Comparison of ENCODE assay signal across 8 mouse cellular contexts in the genomic region with DNA sequence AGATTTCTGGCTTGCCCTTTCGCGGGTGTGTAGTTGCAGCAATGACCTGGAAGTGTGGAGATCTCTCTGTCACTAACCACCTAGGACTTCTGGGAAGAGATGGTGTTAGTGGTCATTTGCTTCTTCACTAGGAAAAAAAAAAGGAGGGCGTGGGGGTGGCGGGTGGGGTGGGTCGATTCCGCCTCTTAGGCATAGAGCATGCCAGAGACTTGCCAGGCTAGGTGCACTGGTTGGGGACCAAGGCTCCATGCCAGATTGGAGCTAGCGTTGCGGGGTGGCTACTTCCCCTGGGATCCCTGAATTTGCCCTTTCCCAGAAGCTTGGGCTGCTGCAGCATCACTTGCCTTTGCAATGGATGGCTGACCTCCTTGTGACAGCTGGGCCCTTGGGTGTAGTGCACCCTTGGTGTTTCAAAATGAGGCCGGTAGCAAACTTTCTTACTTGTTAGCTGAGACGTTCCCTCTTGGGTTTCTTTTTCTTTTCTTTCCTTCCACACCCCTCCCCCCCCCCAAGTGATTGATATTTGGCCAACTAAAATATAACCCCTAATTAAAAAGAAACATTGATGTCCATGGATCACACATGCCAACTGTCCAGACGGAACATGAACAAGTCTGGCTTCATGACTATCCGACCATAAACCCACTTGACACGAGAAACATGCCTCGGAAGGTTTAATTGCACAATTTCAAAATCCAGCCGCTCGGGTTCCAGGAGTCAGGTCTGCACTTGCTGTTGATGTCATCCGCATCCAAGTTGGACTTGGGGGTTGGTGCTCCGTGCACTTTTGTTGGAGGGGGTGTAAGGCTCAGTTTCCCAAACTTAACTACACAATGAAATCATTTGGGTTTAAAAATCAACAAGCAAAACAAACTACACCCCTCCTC. TPM values are rescaled to one million over a fixed set of nuclear protein-coding genes. Genes with fewer than 3 reads are reported as not detected.
DNase-seq lines count a peak whose midpoint lies in the region; ATAC-seq and TF ChIP-seq lines count a peak whose summit lies in the region.

No protein-coding gene starts in this region.

- H3K4me2 ChIP-seq in heart, postnatal 0 days (ENCODE audit: low read depth, low read length): peak overlapping the region; percentile 87
- H3K4me2 ChIP-seq in liver, embryonic 13.5 days: peak overlapping the region; percentile 64
- peak overlapping the region; percentile 87 for H3K4me2 ChIP-seq in stomach, embryonic 15.5 days

- no peaks in the 10 kb centered on the region for H3K4me1 ChIP-seq in ES-E14 (ENCODE audit: control insufficient read depth in 2 of 2, insufficient read depth in 2 of 2, low read length in 2 of 2, poor library complexity in 1 of 2)
- H3K4me1 ChIP-seq in heart, postnatal 0 days (ENCODE audit: control insufficient read depth, insufficient read depth): peaks cover 16% of the 10 kb centered on the region
- no peaks in the 10 kb centered on the region for H3K4me1 ChIP-seq in liver, embryonic 13.5 days (replicated peaks)
- H3K4me1 ChIP-seq in stomach, embryonic 15.5 days: peaks cover 6% of the 10 kb centered on the region; the same call in 1 of the 2 replicates

- no peaks in the 10 kb centered on the region for H3K36me3 ChIP-seq in ES-E14 (ENCODE audit: control insufficient read depth, insufficient read depth, low read length, poor library complexity, severe bottlenecking)
- no peaks in the 10 kb centered on the region for H3K36me3 ChIP-seq in heart, postnatal 0 days (replicated peaks; ENCODE audit: control insufficient read depth, insufficient read depth, low read length)
- no peaks in the 10 kb centered on the region for H3K36me3 ChIP-seq in liver, embryonic 13.5 days
- no peaks in the 10 kb centered on the region for H3K36me3 ChIP-seq in stomach, embryonic 15.5 days

- H3K27ac ChIP-seq in ES-E14 (ENCODE audit: insufficient read depth, low read depth, low read length, poor library complexity, severe bottlenecking): no peak overlapping the region
- H3K27ac ChIP-seq in heart, postnatal 0 days (ENCODE audit: low read depth): no peak overlapping the region
- H3K27ac ChIP-seq in liver, embryonic 13.5 days: no peak overlapping the region
- peak overlapping the region; percentile 68 for H3K27ac ChIP-seq in stomach, embryonic 15.5 days

- peak; percentile 50 to 57 for DNase-seq in cerebellum, postnatal 10 days
- DNase-seq in ES-E14 (ENCODE audit: low read depth, low spot score): no peak
- DNase-seq in heart, postnatal 0 days (ENCODE audit: low spot score): no peak
- DNase-seq in liver, embryonic 13.5 days: no peak
- no peak for DNase-seq in right cerebral cortex, adult 18-20 months
- DNase-seq in cerebellum, adult 8-10 months: no peak

- ATAC-seq in cerebellum, adult (ENCODE audit: insufficient number of reproducible peaks, low FRiP score, low TSS enrichment): no peak
- ATAC-seq in heart, postnatal 0 days (ENCODE audit: insufficient read depth, low read depth): no peak
- ATAC-seq in liver, embryonic 13.5 days (ENCODE audit: low read depth): no peak
- no peak for ATAC-seq in stomach, embryonic 15.5 days (ENCODE audit: insufficient read depth, low FRiP score, low read depth)

- peak overlapping the region; percentile 68; the same call in 1 of the 2 replicates for H3K9ac ChIP-seq in ES-E14 (ENCODE audit: insufficient read depth, low read depth, low read length, poor library complexity, severe bottlenecking)
- H3K9ac ChIP-seq in heart, postnatal 0 days (replicated peaks; ENCODE audit: low read depth, low read length): no peak overlapping the region
- H3K9ac ChIP-seq in liver, embryonic 13.5 days: no peak overlapping the region
- peak overlapping the region; percentile 84; the same call in 1 of the 2 replicates for H3K9ac ChIP-seq in stomach, embryonic 15.5 days

- peaks cover 50% of the 10 kb centered on the region for H3K27me3 ChIP-seq in heart, postnatal 0 days (ENCODE audit: control insufficient read depth, insufficient read depth, low read length)
- peaks cover 45% of the 10 kb centered on the region for H3K27me3 ChIP-seq in liver, embryonic 13.5 days
- H3K27me3 ChIP-seq in stomach, embryonic 15.5 days (replicated peaks): no peaks in the 10 kb centered on the region

- no peak for TF ChIP-seq CTCF in heart, postnatal 0 days (IDR thresholded peaks at IDR 0.05; ENCODE audit: low read depth)

- no peaks in the 10 kb centered on the region for H3K9me3 ChIP-seq in ES-E14 (ENCODE audit: control insufficient read depth, insufficient read depth, low read depth, low read length)
- no peaks in the 10 kb centered on the region for H3K9me3 ChIP-seq in heart, postnatal 0 days (replicated peaks; ENCODE audit: control insufficient read depth, low read length)
- H3K9me3 ChIP-seq in liver, embryonic 13.5 days (replicated peaks): no peaks in the 10 kb centered on the region
- no peaks in the 10 kb centered on the region for H3K9me3 ChIP-seq in stomach, embryonic 15.5 days

- WGBS in heart, postnatal 0 days: 36% methylated on average over 18 of the region's 18 CpGs
- WGBS in liver, embryonic 13.5 days (ENCODE audit: insufficient replicate concordance): 30% methylated on average over 18 of the region's 18 CpGs
- 24% methylated on average over 18 of the region's 18 CpGs for WGBS in stomach, embryonic 15.5 days

- H3K4me3 ChIP-seq in ES-E14 (ENCODE audit: insufficient read depth in 1 of 2, low read depth in 1 of 2, low read length in 2 of 2, poor library complexity in 1 of 2, severe bottlenecking in 1 of 2): peak overlapping the region; percentile 69 to 78
- peak overlapping the region; percentile 66 for H3K4me3 ChIP-seq in heart, postnatal 0 days (ENCODE audit: low read depth, low read length)
- H3K4me3 ChIP-seq in liver, embryonic 13.5 days (replicated peaks): peak overlapping the region; percentile 54
- peak overlapping the region; percentile 82 for H3K4me3 ChIP-seq in stomach, embryonic 15.5 days (replicated peaks)

- in situ Hi-C loops in ES-E14 (cut with MboI; ENCODE audit: low sequenced_read_pairs in 2 of 2, unreplicated experiment in 2 of 2): no loop called here

- TF ChIP-seq EP300 in heart, postnatal 0 days (IDR thresholded peaks at IDR 0.05; ENCODE audit: low read depth): no peak

TF ChIP-seq in ES-E14, 5 proteins besides CTCF, POLR2A, EP300 and RAD21:
- TF ChIP-seq CHD2 (IDR thresholded peaks at IDR 0.05; ENCODE audit: low read depth, low read length) (no peak), MAFK (IDR thresholded peaks at IDR 0.05; ENCODE audit: insufficient read depth, low read depth, low read length) (no peak), ZC3H11A (IDR thresholded peaks at IDR 0.05; ENCODE audit: borderline replicate concordance, low read depth, low read length) (no peak), ZNF384 (IDR thresholded peaks at IDR 0.05; ENCODE audit: low read depth, low read length) (no peak), HCFC1 (IDR thresholded peaks at IDR 0.05; ENCODE audit: borderline replicate concordance, insufficient read depth, low read length) (no peak)

RNA-seq across cellular contexts. Expression of a gene that starts 1.4 kb away (rescaled TPM):
- total RNA-seq in ES-E14 (2012; rRNA removed): 18.6 and 22.2 TPM in 2 replicates
- total RNA-seq in heart, postnatal 0 days (2014; rRNA removed; ENCODE audit: low replicate concordance): 2.3 and 2.5 TPM in 2 replicates
- polyA plus RNA-seq in heart, postnatal 0 days (2015; fragmentation: Nextera tagmentation; extraction: Ambion mirVana): 1.2 TPM in 2 replicates
- 0.67 TPM in 2 replicates for polyA plus RNA-seq in liver, embryonic 13.5 days (2015; fragmentation: Nextera tagmentation; extraction: Ambion mirVana)
- 11.6 and 18.5 TPM in 2 replicates for polyA plus RNA-seq in stomach, embryonic 15.5 days (2015; fragmentation: Nextera tagmentation; extraction: Ambion mirVana)

Comparison
In these comparisons a context has a peak if more than half of its experiments do, and no peak if none do; other contexts are left out.
1. DNase-seq: peak in cerebellum, postnatal 10 days (2 of 2); none in ES-E14 (single experiment), heart, postnatal 0 days (single experiment), liver, embryonic 13.5 days (single experiment), right cerebral cortex, adult 18-20 months (single experiment) and cerebellum, adult 8-10 months (single experiment).
2. H3K9ac ChIP-seq: peak in ES-E14 (single experiment) and stomach, embryonic 15.5 days (single experiment); none in heart, postnatal 0 days (single experiment) and liver, embryonic 13.5 days (single experiment).
3. Peak in every context shown above with its lines, with median percentiles within 50 percentile points of each other: H3K4me3 ChIP-seq and H3K4me2 ChIP-seq.